Mouse (Mus musculus): ENCODE measurements around the gene Ccl5. TPM values are rescaled to one million over a fixed set of nuclear protein-coding genes. Genes with fewer than 3 reads are reported as not detected.

Ccl5 gene
- total RNA-seq, 1 experiment from 2014 or later = 0.88 TPM

DNA sequence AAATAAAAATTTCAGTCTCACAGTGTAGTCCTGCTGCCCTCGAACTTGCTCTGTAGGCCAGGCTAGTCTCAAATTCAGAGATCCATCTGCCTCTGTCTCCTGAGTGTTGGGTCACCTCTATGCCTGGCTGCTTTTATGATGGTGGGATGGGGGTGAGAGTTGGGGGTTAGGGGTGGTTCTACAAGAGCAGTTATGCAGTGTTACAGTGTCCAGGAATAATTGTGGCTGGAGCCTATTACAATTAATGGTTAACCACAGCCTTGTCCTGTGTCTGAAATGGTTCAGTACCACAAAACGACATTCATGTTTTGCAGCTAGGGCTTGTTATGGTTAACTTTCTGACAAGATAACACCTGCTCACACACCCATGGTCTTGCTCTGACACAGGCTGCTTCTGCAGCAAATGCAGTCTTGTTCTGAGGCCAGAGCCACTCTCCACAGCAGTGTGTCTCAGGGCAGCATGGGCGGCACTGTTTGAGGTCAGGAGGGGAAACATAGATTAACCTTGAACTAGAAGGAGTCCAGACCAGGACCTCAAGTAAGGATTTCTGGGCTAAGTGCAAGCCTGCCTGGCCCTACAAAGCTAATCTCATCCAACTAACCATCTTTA lies 8.5 kb upstream of the Ccl5 start:
- DNase-seq = no peak

GRCm38 (mm10) chr11:83536831-83537230 lies 6.5 kb upstream of the Ccl5 start:
- DNase-seq = no peak

GRCm38 (mm10) chr11:83534609-83535423 lies 4.5 kb upstream of the Ccl5 start:
- peak; percentile 82 for DNase-seq

DNA sequence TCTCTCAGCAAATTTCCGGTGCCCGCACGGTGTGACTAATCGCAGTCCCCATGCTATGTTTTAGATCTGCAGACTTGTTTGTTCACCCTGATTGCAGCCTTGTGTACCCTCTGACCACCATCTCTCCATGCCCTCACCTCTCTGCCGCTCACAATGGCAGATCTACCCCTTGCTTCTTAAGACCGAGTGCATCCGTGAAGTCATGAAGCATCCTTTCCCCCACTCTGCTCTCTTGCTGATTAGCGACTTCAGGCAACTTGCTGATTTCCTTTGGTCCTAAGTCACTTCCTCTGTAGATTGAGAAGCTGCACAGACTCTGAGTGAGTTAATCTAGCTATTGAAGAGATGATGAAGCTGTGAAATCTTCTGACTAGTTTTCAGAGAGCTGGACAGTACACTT lies 3.8 kb upstream of the Ccl5 start:
- no peak for DNase-seq

- DNase-seq = no peak
Observed at GRCm38 (mm10) chr11:83533192-83533591, 2.9 kb upstream of the Ccl5 start.

DNA sequence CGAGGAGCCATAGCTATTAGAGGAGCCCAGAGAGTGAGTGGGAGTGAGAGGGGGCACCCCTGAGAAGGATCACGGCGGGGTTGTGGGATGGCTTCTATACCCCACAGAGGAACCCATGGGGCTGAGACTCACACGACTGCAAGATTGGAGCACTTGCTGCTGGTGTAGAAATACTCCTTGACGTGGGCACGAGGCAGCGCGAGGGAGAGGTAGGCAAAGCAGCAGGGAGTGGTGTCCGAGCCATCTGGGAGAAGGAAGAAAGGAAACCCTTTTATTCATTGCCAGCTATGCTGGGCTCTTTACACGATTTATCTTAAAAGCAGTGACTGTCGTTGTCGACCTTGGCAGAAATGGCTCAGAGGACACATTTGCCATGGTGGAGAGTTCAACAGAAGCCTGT lies 1.3 kb downstream of the Ccl5 start:
- DNase-seq = no peak

GRCm38 (mm10) chr11:83522075-83522474 lies 8.2 kb downstream of the Ccl5 start, which contains the start of gene Heatr9:
Heatr9 (minus strand) TSS chr11:83522175.
- no peak for DNase-seq

GRCm38 (mm10) chr11:83518371-83518770 lies 11.9 kb downstream of the Ccl5 start:
- no peak for DNase-seq

- DNase-seq = no peak
Observed at GRCm38 (mm10) chr11:83517153-83517552, 13.2 kb downstream of the Ccl5 start.

GRCm38 (mm10) chr11:83509521-83509920 lies 20.8 kb downstream of the Ccl5 start:
- DNase-seq = no peak

GRCm38 (mm10) chr11:83504308-83504707 lies 26.0 kb downstream of the Ccl5 start:
- DNase-seq = no peak

DNA sequence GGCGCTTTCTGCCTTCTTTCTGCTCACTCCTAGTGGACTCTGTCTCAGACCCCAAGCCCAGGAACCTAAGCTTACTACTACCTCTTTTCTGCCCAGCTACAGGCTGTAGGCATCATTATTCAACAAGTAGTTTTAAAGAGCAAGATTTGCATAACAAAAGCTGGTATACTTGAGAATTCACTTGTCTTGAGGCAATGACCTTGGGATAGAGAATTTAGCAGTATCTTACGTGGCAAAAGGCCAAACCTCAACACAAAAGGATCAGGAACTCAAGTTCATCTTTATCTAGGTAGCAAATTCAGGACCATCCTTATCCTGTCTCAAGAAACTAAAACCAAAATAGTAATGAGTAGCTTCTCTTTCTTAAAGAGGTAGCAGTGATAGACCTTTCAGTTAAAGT lies 34.7 kb downstream of the Ccl5 start:
- no peak for DNase-seq

DNA sequence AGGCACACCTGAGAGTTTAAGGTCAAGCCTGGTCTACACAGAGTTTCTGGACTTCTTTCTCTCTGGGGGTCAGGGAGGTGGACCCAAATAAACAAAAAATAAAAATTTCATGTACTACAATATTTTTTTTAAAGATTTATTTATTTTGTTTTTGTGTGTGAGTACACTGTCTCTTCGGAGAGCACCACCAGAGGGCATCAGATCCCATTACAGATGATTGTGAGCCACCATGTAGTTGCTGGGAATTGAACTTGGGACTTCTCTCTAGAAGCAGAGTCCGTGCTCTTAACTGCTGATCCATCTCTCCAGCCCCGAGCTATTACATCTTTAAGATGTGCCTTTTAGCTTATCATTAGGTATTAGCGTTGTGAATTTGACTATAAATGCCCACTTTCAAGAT lies 38.8 kb downstream of the Ccl5 start:
- no peak for DNase-seq

Other genes with a start within 250 kb of the Ccl5 start
- not detected in 2 replicates for gene Slfn14, start 243.8 kb downstream of the Ccl5 start, total RNA-seq (2021)
- 90.8 and 107 TPM in 2 replicates for gene Ap2b1, start 231.5 kb downstream of the Ccl5 start, total RNA-seq (2021)
- 18.1 and 18.3 TPM in 2 replicates for gene Pex12, start 227.9 kb downstream of the Ccl5 start, total RNA-seq (2021)
- 9.8 and 12.7 TPM in 2 replicates for gene Rasl10b, start 121.4 kb downstream of the Ccl5 start, total RNA-seq (2021)
- not detected in 2 replicates for gene Gas2l2, start 101.1 kb downstream of the Ccl5 start, total RNA-seq (2021)
- gene 1700020L24Rik, start 92.8 kb downstream of the Ccl5 start, total RNA-seq (2021) = 0.43 TPM in 1 of 2 replicates, not detected in the other
- gene Mmp28, start 67.4 kb downstream of the Ccl5 start, total RNA-seq (2021) = 6.7 and 8.0 TPM in 2 replicates
- 72.8 and 73.5 TPM in 2 replicates for gene Taf15, start 57.4 kb downstream of the Ccl5 start, total RNA-seq (2021)
- not detected in 2 replicates for gene Heatr9, start 8.3 kb downstream of the Ccl5 start, total RNA-seq (2021)
- gene Ccl9, start 48.1 kb upstream of the Ccl5 start, total RNA-seq (2021) = 2.3 and 4.9 TPM in 2 replicates
- 5.9 and 6.0 TPM in 2 replicates for gene Ccl6, start 62.6 kb upstream of the Ccl5 start, total RNA-seq (2021)
- not detected in 2 replicates for gene Rpl9-ps1, start 115.1 kb upstream of the Ccl5 start, total RNA-seq (2021)
- gene Ccl3, start 118.8 kb upstream of the Ccl5 start, total RNA-seq (2021) = 0.43 TPM in 1 of 2 replicates, not detected in the other
- not detected in 2 replicates for gene Ccl4, start 132.1 kb upstream of the Ccl5 start, total RNA-seq (2021)
- gene Wfdc17, start 173.5 kb upstream of the Ccl5 start, total RNA-seq (2021) = 0.88 TPM in 1 of 2 replicates, not detected in the other
- not detected in 2 replicates for gene Wfdc18, start 178.5 kb upstream of the Ccl5 start, total RNA-seq (2021)
- gene Wfdc21, start 216.4 kb upstream of the Ccl5 start, total RNA-seq (2021) = not detected in 2 replicates
- gene Heatr6, start 223.2 kb upstream of the Ccl5 start, total RNA-seq (2021) = 17.0 and 17.1 TPM in 2 replicates